Mouse (Mus musculus): ENCODE results near the gene Grem1.

The Grem1 gene

GRCm38 (mm10) chr2:113757525-113758310 lies 728 bp downstream of the Grem1 start:
- no peak for DNase-seq (ENCODE audit: inconsistent age in 2 of 2, low spot score in 1 of 2)

GRCm38 (mm10) chr2:113756924-113757524 lies 1.4 kb downstream of the Grem1 start:
- no peak for DNase-seq (ENCODE audit: inconsistent age in 2 of 2, low spot score in 1 of 2)

- DNase-seq (ENCODE audit: inconsistent age in 2 of 2, low spot score in 1 of 2) = no peak
These were observed 8.7 kb downstream of the Grem1 start for GRCm38 (mm10) chr2:113749721-113750120.

GRCm38 (mm10) chr2:113749309-113749708 lies 9.1 kb downstream of the Grem1 start:
- DNase-seq (ENCODE audit: inconsistent age in 2 of 2, low spot score in 1 of 2) = no peak

- no peak for DNase-seq (ENCODE audit: inconsistent age in 2 of 2, low spot score in 1 of 2)
These were observed 29.9 kb downstream of the Grem1 start for GRCm38 (mm10) chr2:113728581-113728980.

GRCm38 (mm10) chr2:113714801-113715200 lies 43.6 kb downstream of the Grem1 start:
- no peak for DNase-seq (ENCODE audit: inconsistent age in 2 of 2, low spot score in 1 of 2)

GRCm38 (mm10) chr2:113713406-113713805 lies 45.0 kb downstream of the Grem1 start:
- no peak for DNase-seq (ENCODE audit: inconsistent age in 2 of 2, low spot score in 1 of 2)

GRCm38 (mm10) chr2:113707507-113707906 lies 50.9 kb downstream of the Grem1 start:
- no peak for DNase-seq (ENCODE audit: inconsistent age in 2 of 2, low spot score in 1 of 2)

GRCm38 (mm10) chr2:113701507-113701906 lies 56.9 kb downstream of the Grem1 start:
- DNase-seq (ENCODE audit: inconsistent age in 2 of 2, low spot score in 1 of 2) = no peak

- no peak for DNase-seq (ENCODE audit: inconsistent age in 2 of 2, low spot score in 1 of 2)
These were observed 61.8 kb downstream of the Grem1 start for GRCm38 (mm10) chr2:113696647-113697046.

- no peak for DNase-seq (ENCODE audit: inconsistent age in 2 of 2, low spot score in 1 of 2)
These were observed 62.2 kb downstream of the Grem1 start for GRCm38 (mm10) chr2:113696222-113696621.
